Mouse (Mus musculus) sigmoid colon, adult 10 weeks (tissue): ENCODE data around the gene Bcl2a1c. TPM values are rescaled to one million over a fixed set of nuclear protein-coding genes. Genes with fewer than 3 reads are reported as not detected.

ENCODE experiments used
- polyA plus RNA-seq: library from polyadenylated mRNA; stranded (reverse); fragments of 350-450 nt; fragmentation: Illumina TruSeq; extraction: RNeasy Lipid Tissue Mini Kit (QIAGEN cat#74804); gene quantifications from one replicate; pipeline ENCODE4 v1.2.3, GENCODE M21; 2014; ENCODE audit warnings: low read depth, low replicate concordance

The Bcl2a1c gene
- polyA plus RNA-seq, result not detected

GRCm38 (mm10) chr9:114329855-114330254 is at the start of gene Bcl2a1c:
TSS of gene Bcl2a1c (plus strand) at chr9:114330135.

Other genes starting within 250 kb of the Bcl2a1c start
- 11.4 TPM for gene Crtap, start 60.5 kb downstream of the Bcl2a1c start, polyA plus RNA-seq
- 17.9 TPM for gene Glb1, start 70.9 kb downstream of the Bcl2a1c start, polyA plus RNA-seq
- gene Tmppe, start 71.0 kb downstream of the Bcl2a1c start, polyA plus RNA-seq, result 1.8 TPM
- gene Ccr4, start 174.8 kb downstream of the Bcl2a1c start, polyA plus RNA-seq, result not detected
- gene C130032M10Rik, start 185.6 kb downstream of the Bcl2a1c start, polyA plus RNA-seq, result not detected
- not detected for gene Trim71, start 234.2 kb downstream of the Bcl2a1c start, polyA plus RNA-seq